Mouse (Mus musculus): Measurements from ENCODE around the gene Podnl1.
A peak's percentile ranks its signal among the peaks of the same experiment; 100 is the strongest.

DNA sequence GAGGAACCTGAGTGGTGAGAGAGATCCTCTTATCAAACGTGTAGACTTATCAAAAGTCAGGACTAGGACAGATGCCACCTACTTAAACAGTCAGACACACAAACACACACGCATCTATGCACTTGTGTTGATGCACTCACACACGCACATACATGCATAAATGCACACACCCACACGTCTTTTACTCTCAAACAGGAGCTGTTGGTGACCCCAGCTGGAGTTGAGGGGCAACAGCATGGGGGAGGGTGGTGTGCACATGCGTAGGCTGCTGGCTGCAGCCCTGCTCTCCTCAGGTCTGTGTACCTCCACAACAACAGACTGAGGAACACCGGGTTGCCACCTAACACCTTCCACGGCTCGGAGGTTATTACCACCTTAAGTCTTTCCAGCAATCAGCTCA lies 2.5 kb downstream of the Podnl1 start:
- TF ChIP-seq CTCF (IDR thresholded peaks at IDR 0.05; ENCODE audit: control insufficient read depth, insufficient read depth, low read length) = peak; percentile 18; the same call in 1 of the 2 replicates
- TF ChIP-seq POLR2A (IDR thresholded peaks at IDR 0.05; ENCODE audit: borderline replicate concordance, control insufficient read depth, low read depth, low read length) = no peak

Data from bone marrow, adult 2 months (tissue).